Mouse (Mus musculus): ENCODE measurements around the gene Xpo4. TPM values are rescaled to one million over a fixed set of nuclear protein-coding genes. Genes with fewer than 3 reads are reported as not detected.
"Not testable (repeated sequence)": the region's sequence is repeated elsewhere in the genome, so short reads cannot be mapped to it uniquely, and the experiment has no call there.

Xpo4 gene
- polyA plus RNA-seq, 1 experiment from 2014 or later: 20.4 TPM

DNA sequence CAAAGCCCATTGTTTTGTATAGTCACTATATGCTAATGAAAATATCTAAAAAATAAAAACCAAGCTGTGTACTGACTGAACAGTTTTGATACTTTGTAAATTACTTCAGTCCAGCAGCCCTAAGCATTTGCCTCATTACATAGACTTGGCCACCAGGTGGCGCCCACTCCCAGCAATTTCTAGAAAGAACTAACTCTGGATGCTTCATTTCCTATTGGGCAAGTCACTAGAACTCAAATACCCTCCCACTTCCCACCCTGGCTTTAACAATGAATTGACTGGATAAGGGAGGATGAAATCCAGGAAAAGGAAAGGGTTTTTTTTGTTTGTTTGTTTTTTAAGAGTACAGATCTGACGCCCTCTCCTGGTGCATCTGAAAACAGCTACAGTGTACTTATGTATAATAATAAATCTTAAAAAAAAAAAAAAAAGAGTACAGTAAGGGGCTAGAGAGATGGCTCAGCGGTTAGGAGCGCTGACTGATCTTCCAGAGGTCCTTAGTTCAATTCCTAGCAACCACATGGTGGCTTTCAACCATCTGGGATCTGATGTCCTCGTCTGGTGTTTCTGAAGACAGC, 14.8 kb upstream of the Xpo4 start:
- Histone ChIP-seq H3K4me3 (replicated peaks) (no peak overlapping the region), H3K27me3 (replicated peaks) (no peaks in the 10 kb centered on the region), H3K4me2 (no peak overlapping the region), H3K27ac (no peak overlapping the region), H3K36me3 (no peaks in the 10 kb centered on the region), H3K9ac (no peak overlapping the region), H3K9me3 (no peaks in the 10 kb centered on the region), H3K4me1 (no peaks in the 10 kb centered on the region)
- 37% methylated on average over 5 of the region's 5 CpGs for WGBS
- 0 out of 2 replicates have a peak, but pooled peaks have one; percentile 14 for ATAC-seq (ENCODE audit: insufficient read depth, low FRiP score, low read depth)

- ATAC-seq (ENCODE audit: insufficient read depth, low FRiP score, low read depth): no peak
- no peak overlapping the region for H3K4me3 ChIP-seq (replicated peaks)
- 9% methylated on average over 1 of the region's 1 CpGs for WGBS
- H3K27ac ChIP-seq: no peak overlapping the region
- no peak overlapping the region for H3K4me2 ChIP-seq
- H3K36me3 ChIP-seq: no peaks in the 10 kb centered on the region
- no peaks in the 10 kb centered on the region for H3K27me3 ChIP-seq (replicated peaks)
- H3K9me3 ChIP-seq: no peaks in the 10 kb centered on the region
- H3K4me1 ChIP-seq: no peaks in the 10 kb centered on the region
- H3K9ac ChIP-seq: no peak overlapping the region
Observed at GRCm38 (mm10) chr14:57679523-57679922, 14.3 kb upstream of the Xpo4 start.

GRCm38 (mm10) chr14:57675481-57675880, 10.3 kb upstream of the Xpo4 start:
- WGBS: 33% methylated on average over 2 of the region's 2 CpGs
- ATAC-seq (ENCODE audit: insufficient read depth, low FRiP score, low read depth): no peak
- no peak overlapping the region for H3K27ac ChIP-seq

GRCm38 (mm10) chr14:57665628-57665950, 359 bp upstream of the Xpo4 start:
- no peak for ATAC-seq (ENCODE audit: insufficient read depth, low FRiP score, low read depth)
- Histone ChIP-seq H3K27me3 (replicated peaks) (no peaks in the 10 kb centered on the region), H3K9ac (peak overlapping the region; percentile 86), H3K27ac (peak overlapping the region; percentile 95), H3K4me3 (replicated peaks) (peak overlapping the region; percentile 87), H3K4me2 (peak overlapping the region; percentile 89), H3K9me3 (no peaks in the 10 kb centered on the region), H3K36me3 (no peaks in the 10 kb centered on the region), H3K4me1 (peaks cover 3% of the 10 kb centered on the region; the same call in 1 of the 2 replicates)
- WGBS: 7% methylated on average over 10 of the region's 10 CpGs

More at GRCm38 (mm10) chr14:57675481-57675880, 10.3 kb upstream of the Xpo4 start:
- no peaks in the 10 kb centered on the region for H3K9me3 ChIP-seq
- H3K4me2 ChIP-seq: no peak overlapping the region
- no peaks in the 10 kb centered on the region for H3K27me3 ChIP-seq (replicated peaks)
- no peak overlapping the region for H3K4me3 ChIP-seq (replicated peaks)
- no peaks in the 10 kb centered on the region for H3K4me1 ChIP-seq
- H3K9ac ChIP-seq: no peak overlapping the region
- no peaks in the 10 kb centered on the region for H3K36me3 ChIP-seq

DNA sequence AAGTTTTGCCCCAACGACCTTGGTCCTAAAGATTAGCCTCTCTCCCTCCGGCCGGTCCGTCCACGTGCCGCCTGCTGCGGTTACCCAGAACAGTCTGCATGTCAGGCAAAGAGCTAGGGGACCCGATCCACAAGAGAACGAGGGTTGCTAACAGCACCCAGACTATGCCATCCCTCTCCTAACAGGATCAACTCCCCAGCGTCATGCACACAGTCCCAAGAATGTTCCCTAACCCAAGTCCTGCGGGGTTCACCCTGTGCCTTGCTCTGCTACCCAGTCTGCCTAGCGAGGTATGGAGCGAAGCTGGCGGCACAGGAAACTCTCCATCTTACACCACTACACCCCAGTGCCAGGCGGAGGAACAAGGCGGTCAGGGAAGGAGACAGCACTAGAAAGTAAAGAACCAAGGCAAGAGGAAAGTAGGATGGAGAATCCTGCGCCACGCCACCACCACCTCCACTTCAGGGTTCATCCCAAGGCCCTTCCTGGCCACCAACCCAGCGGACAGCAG, 864 bp downstream of the Xpo4 start:
- H3K27me3 ChIP-seq (replicated peaks): no peaks in the 10 kb centered on the region
- under 1% methylated on average over 19 of the region's 19 CpGs for WGBS
- H3K4me1 ChIP-seq: peaks cover 3% of the 10 kb centered on the region; the same call in 1 of the 2 replicates
- H3K9me3 ChIP-seq: no peaks in the 10 kb centered on the region
- H3K4me2 ChIP-seq: peak overlapping the region; percentile 89
- no peaks in the 10 kb centered on the region for H3K36me3 ChIP-seq
- ATAC-seq (ENCODE audit: insufficient read depth, low FRiP score, low read depth): peak; percentile 47; the same call in 1 of the 2 replicates
- peak overlapping the region; percentile 87 for H3K4me3 ChIP-seq (replicated peaks)
- peak overlapping the region; percentile 95 for H3K27ac ChIP-seq
- peak overlapping the region; percentile 86 for H3K9ac ChIP-seq

DNA sequence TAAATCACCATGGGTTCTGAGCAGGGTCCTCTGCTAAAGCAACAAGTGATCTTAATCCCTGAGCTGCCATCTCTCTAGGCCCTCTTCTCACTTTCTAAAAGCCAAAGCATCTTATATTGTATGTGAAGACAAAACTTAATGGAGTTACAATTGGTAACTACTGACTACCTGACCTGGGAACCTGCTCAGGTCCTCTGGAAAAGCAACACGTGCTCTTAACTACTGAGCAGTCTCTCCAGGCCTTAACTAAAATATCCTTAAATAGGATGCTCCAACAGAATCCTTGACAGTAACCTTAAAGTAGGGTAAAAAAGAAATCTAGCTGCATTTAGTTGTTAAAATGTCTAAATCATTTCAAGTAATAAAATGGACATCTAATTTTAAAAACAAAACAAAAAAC, 1.6 kb downstream of the Xpo4 start:
- no peak for ATAC-seq (ENCODE audit: insufficient read depth, low FRiP score, low read depth)
- Histone ChIP-seq H3K36me3 (no peaks in the 10 kb centered on the region), H3K9me3 (no peaks in the 10 kb centered on the region), H3K27ac (no peak overlapping the region), H3K9ac (no peak overlapping the region), H3K27me3 (replicated peaks) (no peaks in the 10 kb centered on the region), H3K4me1 (peaks cover 3% of the 10 kb centered on the region; the same call in 1 of the 2 replicates), H3K4me2 (peak overlapping the region; percentile 89), H3K4me3 (replicated peaks) (peak overlapping the region; percentile 23)
- WGBS: 20% methylated on average over 1 of the region's 1 CpGs

DNA sequence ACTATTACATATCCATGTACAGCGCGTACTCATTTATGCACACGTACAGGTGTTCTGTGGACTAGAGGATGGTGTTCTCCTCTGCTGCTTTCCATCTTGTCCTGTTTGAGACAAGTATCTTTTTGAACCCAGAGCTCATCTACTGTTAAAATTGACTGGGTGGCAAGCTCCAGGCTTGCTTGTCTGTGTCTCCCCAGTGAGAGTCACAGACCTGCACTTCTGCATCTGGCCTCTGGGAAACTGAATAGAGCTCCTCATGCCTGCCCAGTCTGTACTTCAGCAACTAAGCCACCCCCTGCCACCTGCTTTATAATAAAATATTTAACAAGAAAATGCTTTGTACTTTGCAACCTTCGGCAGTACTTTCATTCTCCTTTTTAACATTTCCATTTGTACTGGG, 6.9 kb downstream of the Xpo4 start:
- no peak overlapping the region for H3K4me3 ChIP-seq (replicated peaks)
- ATAC-seq (ENCODE audit: insufficient read depth, low FRiP score, low read depth): no peak
- H3K27me3 ChIP-seq (replicated peaks): no peaks in the 10 kb centered on the region
- H3K27ac ChIP-seq: no peak overlapping the region
- no peak overlapping the region for H3K9ac ChIP-seq
- no peak overlapping the region for H3K4me2 ChIP-seq
- WGBS: 94% methylated on average over 4 of the region's 4 CpGs
- H3K36me3 ChIP-seq: no peaks in the 10 kb centered on the region
- no peaks in the 10 kb centered on the region for H3K4me1 ChIP-seq
- no peaks in the 10 kb centered on the region for H3K9me3 ChIP-seq

GRCm38 (mm10) chr14:57657500-57657899, 7.7 kb downstream of the Xpo4 start:
- Histone ChIP-seq H3K27me3 (replicated peaks) (no peaks in the 10 kb centered on the region), H3K27ac (no peak overlapping the region), H3K9ac (no peak overlapping the region), H3K4me2 (no peak overlapping the region), H3K4me3 (replicated peaks) (no peak overlapping the region), H3K9me3 (no peaks in the 10 kb centered on the region), H3K36me3 (no peaks in the 10 kb centered on the region), H3K4me1 (no peaks in the 10 kb centered on the region)
- WGBS: 94% methylated on average over 2 of the region's 2 CpGs
- no peak for ATAC-seq (ENCODE audit: insufficient read depth, low FRiP score, low read depth)

DNA sequence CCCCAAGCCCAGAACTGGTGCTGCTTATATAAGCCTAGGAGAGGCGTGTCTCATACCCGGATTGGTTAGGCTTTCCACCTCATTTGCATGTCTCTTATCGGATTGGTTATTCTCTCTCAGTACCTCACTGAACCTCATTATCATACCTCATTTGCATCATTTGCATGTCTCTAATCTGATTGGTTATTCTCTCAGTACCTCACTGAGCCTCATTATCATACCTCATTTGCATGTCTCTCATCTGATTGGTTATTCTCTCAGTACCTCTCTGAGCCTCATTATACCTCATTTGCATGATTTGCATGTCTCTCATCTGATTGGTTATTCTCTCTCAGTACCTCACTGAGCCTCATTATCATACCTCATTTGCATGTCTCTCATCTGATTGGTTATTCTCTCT, 8.7 kb downstream of the Xpo4 start:
- H3K27me3 ChIP-seq (replicated peaks); H3K9me3 ChIP-seq; H3K4me2 ChIP-seq; H3K4me3 ChIP-seq (replicated peaks); H3K27ac ChIP-seq; H3K4me1 ChIP-seq; H3K36me3 ChIP-seq; ATAC-seq (ENCODE audit: insufficient read depth, low FRiP score, low read depth); H3K9ac ChIP-seq: not testable (repeated sequence)
- WGBS: 98% methylated on average over 3 of the region's 3 CpGs

- ATAC-seq (ENCODE audit: insufficient read depth, low FRiP score, low read depth): no peak
- no peak overlapping the region for H3K4me3 ChIP-seq (replicated peaks)
- no peaks in the 10 kb centered on the region for H3K27me3 ChIP-seq (replicated peaks)
- H3K4me2 ChIP-seq: no peak overlapping the region
- H3K9ac ChIP-seq: no peak overlapping the region
- H3K36me3 ChIP-seq: no peaks in the 10 kb centered on the region
- H3K27ac ChIP-seq: no peak overlapping the region
- no peaks in the 10 kb centered on the region for H3K4me1 ChIP-seq
- no peaks in the 10 kb centered on the region for H3K9me3 ChIP-seq
Observed at GRCm38 (mm10) chr14:57649501-57649900, 15.7 kb downstream of the Xpo4 start.

DNA sequence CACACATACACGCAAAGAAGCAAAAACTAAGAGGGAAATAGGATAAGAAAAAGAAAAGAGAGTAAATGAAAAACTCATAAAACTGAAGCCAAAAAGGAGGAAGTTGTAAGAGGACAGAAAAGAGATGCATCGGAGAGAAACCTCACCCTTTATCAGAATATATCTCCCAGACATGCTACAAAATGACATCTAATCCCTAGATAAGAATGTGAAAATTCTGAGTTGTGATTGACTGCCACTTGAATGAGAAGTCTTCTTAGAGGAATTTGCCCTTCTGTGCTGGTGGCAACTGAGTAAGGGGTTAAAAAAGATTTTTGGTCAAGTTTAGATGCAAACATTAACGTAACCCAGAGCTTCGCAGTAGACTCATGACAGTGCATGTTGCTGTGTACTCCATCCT, 19.1 kb downstream of the Xpo4 start:
- Histone ChIP-seq H3K4me1 (no peaks in the 10 kb centered on the region), H3K4me3 (replicated peaks) (no peak overlapping the region), H3K4me2 (no peak overlapping the region), H3K9ac (no peak overlapping the region), H3K27ac (no peak overlapping the region), H3K36me3 (no peaks in the 10 kb centered on the region), H3K27me3 (replicated peaks) (no peaks in the 10 kb centered on the region), H3K9me3 (no peaks in the 10 kb centered on the region)
- no peak for ATAC-seq (ENCODE audit: insufficient read depth, low FRiP score, low read depth)
- WGBS: 82% methylated on average over 4 of the region's 4 CpGs

DNA sequence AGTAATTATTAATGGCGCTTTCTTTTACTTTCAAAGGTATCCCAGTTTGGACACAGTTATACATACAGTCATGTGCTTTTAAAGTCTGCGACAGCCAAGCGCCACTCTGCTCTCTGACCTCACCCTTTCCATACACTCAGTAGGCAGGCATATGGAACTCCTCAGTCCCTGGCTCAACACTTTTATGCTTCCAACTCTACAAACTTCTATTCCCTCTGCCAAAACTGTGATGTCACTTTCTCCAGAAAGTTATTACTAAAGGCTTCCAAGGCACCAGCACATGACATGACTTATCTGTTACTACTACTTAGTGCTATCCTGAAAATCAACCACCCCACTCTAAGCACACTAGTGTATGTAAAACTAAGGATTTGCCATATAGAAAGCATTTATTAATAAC, 26.1 kb downstream of the Xpo4 start:
- Histone ChIP-seq H3K4me3 (replicated peaks) (no peak overlapping the region), H3K36me3 (no peaks in the 10 kb centered on the region), H3K27me3 (replicated peaks) (no peaks in the 10 kb centered on the region), H3K4me2 (no peak overlapping the region), H3K9me3 (no peaks in the 10 kb centered on the region), H3K4me1 (no peaks in the 10 kb centered on the region), H3K9ac (no peak overlapping the region), H3K27ac (no peak overlapping the region)
- 80% methylated on average over 3 of the region's 3 CpGs for WGBS
- ATAC-seq (ENCODE audit: insufficient read depth, low FRiP score, low read depth): peak; percentile 35; the same call in 1 of the 2 replicates

GRCm38 (mm10) chr14:57634141-57634540, 31.1 kb downstream of the Xpo4 start:
- H3K4me1 ChIP-seq: no peaks in the 10 kb centered on the region
- H3K4me3 ChIP-seq (replicated peaks): no peak overlapping the region
- H3K27me3 ChIP-seq (replicated peaks): no peaks in the 10 kb centered on the region
- no peak overlapping the region for H3K4me2 ChIP-seq
- no peaks in the 10 kb centered on the region for H3K9me3 ChIP-seq
- ATAC-seq (ENCODE audit: insufficient read depth, low FRiP score, low read depth): no peak
- no peak overlapping the region for H3K27ac ChIP-seq
- 75% methylated on average over 5 of the region's 5 CpGs for WGBS
- no peaks in the 10 kb centered on the region for H3K36me3 ChIP-seq
- no peak overlapping the region for H3K9ac ChIP-seq
